Mouse (Mus musculus): Measurements from ENCODE around the gene Prdx3.

Prdx3 gene

DNA sequence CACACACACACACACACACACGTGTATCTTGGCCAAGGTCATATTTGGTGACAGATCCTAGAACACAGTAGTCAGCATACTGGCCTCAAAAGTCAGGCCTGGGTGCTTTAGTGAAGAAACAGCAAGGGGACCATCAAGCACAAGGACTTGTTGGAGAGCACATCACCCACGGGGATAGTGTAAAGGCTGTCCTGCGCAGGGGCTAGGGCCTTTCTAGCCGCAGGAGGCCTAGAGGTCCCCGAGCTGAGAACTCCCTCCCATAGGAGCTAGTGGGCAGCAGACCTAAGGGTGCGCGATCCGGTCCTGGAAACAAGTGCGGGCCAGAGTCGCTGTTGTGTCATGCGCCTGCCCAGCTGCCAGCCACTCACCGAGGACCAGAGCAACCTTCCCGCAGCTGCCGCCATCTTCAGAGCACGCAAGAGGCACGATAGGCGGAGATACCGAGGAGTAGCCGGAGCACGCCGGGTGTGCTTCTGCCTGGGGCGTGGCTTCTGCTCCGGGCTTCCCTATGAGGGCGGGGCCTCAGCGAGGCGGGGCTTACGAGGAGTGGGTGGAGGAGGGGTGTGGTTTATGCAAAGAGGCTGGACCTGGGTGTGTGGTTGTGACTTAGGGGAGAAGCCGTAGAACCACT is at the start of gene Prdx3:
Gene Prdx3, minus strand, starts transcription at position 493 of the 631 bp plus-strand sequence.
- CTCF ChIA-PET = no interaction called here

DNA sequence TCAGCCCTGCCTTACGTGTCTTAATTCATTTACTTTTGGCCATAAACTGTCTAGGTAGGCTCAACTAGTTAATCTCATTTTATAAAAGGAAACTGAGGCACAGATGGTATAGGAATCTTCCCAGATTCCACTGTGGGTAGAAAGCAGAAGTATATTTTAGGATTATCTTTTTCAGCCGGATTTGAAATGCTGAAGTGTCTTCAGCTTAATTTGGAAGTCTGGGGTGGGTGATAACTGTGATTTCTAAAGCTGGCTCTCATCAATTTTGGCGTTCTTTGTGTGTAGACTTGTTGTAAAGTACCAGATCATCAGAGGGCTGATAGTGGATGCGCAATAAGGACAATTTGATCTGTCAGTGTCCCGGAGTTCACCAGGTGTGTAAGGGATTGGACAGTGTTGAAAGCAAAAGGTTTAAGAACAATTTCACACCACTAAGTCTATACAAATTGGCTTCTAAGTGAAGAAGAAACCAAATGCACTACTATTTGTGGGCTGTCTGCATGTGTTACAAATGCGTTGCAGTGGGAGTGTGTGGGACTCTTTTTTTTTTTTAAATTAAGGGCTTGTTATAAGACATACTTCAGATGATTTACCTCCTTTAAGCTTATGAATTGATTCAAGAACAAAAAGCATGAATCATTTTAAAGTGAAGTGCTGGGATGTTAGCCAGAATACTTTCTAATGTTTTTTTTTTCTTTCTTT is 42.7 kb upstream of the Prdx3 start:
- CTCF ChIA-PET = no interaction called here

DNA sequence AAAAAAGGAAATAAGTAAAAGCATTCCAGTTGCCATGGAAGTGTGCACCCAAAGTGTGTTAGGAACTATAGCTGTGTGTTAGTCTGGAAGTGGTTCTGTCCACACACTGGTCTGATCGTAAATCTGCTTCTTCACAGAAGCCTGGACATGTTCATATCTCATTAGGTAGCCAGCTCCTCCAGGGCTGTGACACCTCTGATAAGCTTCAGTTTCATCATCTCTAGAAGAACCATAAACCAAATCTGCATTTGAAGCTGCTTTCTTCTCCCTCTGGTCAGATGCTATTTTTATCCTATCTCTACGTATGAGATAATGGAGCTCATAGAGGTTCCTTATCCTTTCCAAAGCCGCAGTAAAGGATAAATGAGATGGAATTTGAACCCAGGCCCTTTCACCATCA is 41.5 kb upstream of the Prdx3 start:
- CTCF ChIA-PET = no interaction called here

DNA sequence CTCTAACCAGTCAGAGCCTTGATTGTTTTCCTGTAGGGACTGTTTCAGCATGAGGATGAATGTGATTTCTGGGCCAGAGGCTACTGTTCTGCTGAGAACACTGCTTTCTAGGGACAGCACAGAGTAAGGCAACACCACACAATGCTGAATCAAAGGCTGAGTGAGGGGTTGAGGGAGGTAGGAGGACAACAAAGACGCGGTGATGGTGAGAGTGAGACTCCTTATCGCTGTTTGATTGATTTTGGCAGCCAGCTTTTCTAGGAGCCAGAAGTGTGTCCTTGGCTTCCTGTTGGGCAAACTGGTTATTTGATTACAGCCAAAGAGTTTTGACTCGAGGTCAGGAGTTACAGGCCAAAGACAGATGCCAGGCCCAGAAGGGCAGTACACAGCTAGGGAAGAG is 40.9 kb upstream of the Prdx3 start:
- CTCF ChIA-PET = no interaction called here

DNA sequence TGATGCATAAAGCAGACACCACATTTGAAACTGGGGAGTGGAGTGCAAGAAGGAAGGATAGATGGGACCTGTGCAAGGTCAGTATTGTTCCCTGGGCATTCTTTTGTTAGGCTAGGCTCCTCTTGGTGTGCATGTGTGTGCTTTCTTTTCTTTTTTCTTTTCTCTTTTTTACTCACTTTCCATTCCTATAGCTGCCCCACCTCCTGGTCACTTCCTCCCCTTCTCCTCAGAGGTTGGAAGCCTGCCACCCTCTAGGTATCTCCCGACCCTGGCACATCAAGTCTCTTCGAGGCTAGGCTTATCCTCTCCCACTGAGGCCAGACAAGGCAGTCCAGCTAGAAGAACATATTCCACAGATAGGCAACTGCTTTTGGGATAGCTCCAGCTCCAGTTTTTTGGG is 37.3 kb upstream of the Prdx3 start:
- CTCF ChIA-PET = no interaction called here

DNA sequence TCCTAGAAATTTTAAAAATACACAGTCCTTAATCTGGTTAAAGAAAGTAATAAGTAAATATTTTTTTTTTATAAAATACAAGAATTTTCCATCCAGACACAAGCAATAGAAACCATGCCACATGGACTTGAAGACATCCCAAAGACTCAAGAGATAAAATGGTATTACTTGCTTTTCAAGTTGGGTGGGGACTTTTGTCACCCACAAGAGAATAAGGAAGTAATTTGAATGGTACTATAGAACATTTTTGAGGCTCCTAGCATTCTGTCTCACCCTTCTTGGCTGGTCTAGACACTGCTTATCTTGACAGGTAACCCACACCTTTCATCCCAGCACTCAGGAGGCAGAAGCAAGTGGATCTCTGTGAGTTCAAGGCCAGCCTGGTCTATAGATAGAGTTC is 35.9 kb upstream of the Prdx3 start:
- CTCF ChIA-PET = no interaction called here

DNA sequence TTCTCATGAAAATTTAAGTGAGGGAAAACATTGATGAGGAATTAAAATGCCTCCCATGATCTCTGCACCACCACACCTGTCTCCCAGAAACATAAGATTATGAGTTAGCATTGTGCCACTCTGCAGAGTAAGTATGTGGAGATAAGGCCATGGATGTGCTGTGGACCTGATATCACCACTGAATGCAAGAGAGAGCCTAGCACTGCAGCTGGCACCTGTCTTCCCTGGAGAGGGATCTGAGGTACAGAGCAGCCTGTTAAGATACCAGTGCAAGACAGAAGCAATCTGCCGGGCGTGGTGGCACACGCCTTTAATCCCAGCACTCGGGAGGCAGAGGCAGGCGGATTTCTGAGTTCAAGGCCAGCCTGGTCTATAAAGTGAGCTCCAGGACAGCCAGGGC is 31.1 kb upstream of the Prdx3 start:
- CTCF ChIA-PET = no interaction called here

DNA sequence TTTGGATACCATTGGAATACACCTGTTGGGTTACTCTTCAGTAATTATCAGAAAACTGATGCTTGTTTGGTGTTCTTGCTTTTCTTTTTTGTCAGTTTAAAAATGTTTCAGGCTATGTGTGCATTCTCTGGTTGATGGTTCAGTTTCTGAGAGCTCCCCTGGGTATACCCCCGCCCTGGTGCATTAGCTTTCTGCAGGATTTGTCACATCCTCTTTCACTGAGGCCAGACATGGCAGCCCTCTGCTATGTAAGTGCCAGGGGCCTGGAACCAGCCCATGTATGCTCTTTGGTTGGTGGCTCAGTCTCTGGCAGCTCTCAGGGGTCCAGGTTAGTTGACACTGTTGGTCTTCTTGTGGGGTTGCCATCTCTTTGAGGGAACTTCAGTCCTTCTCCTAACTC is 29.6 kb upstream of the Prdx3 start:
- CTCF ChIA-PET = no interaction called here

DNA sequence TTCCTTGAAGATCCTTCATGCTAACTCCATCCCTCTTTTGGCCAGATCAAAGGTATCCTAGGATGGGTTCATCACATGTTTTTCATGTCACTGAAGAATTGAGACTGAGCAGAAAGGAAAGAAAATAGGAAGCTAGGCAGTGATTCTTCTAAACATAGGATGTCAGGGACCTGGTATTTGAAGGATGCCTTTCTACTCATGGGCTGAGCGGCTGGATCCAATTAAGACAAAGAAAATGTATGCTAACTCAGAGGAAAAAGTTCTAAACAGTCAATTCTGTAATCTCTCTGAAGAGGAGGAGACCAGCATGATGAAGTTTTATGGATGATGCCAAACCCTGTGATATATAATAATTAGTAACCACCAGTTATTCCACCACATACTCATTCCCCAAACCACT is 28.8 kb upstream of the Prdx3 start:
- CTCF ChIA-PET = no interaction called here

DNA sequence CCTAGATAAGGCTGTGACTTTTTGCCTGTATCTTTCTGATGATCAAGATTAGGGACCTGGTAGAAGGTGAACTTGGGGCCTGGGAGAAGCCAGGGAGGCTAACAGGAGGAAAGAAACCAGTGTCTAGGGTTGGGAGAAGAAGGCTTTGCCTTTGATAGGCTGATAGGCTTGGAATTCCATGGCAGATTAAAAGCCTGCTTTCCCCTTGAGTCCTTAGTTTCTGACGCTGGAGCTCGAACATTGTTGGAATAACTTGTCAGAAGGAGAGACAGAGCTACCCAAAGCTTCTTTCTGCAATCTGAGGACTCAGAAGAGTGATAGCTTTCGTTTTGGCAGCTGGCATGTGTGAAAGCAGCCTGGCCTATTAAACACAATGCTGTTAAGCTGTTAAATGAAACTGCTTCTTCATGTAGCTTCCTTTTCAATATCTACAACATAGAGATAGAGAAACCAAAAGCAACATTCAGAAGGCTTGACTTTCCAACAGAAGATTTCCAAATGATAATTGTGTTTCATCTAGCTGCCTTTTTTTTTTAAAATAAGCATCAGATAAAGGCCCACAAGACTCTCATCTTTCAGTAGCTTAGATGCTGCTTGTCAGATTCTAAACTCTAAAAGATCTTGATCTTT is 21.0 kb upstream of the Prdx3 start:
- CTCF ChIA-PET = no interaction called here

DNA sequence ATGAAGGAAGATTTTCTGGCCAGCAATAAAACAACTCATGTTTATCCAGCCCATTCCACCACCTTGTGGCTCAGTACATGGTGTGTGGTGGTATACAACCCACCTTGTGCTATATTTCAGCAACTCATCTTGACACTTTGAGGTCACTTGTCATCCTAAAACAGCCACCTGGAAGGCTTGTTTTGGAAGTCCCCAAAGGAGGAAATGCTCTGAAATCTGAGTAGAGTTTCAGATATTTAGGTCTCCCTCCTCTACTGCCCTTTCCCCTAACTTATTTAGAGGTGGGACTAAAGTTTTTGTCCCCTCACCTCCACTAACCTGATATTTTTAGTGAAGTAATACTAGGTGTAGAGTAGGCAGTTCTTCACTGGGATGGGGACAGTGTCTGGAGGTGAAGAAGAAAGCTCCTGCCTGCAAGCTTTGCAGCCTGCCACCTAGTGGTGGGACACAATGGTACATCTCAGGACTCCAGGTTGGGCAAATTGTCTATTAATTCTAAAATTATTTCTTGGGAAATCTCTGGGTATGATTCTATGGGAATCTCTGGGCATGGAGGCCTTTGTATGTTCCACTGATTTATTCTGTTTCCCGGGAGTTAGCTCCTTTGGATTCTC is 17.7 kb upstream of the Prdx3 start:
- CTCF ChIA-PET = no interaction called here

DNA sequence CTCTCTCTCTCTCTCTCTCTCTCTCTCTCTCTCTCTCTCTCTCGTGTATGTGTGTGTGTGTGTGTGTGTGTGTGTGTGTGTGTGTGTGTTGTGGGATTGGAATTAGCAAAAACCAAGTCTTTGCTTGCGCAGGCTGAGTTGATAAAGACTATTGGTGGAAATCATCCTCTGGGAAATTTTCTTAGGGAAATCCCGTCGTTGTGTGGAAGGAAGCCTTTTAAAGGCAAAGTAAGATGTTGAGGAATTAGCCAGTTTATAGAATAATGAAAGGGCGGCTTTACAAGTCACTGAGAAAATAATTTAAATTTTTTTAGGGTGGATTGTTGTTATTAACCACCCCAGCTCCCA is 16.7 kb upstream of the Prdx3 start:
- CTCF ChIA-PET = no interaction called here

DNA sequence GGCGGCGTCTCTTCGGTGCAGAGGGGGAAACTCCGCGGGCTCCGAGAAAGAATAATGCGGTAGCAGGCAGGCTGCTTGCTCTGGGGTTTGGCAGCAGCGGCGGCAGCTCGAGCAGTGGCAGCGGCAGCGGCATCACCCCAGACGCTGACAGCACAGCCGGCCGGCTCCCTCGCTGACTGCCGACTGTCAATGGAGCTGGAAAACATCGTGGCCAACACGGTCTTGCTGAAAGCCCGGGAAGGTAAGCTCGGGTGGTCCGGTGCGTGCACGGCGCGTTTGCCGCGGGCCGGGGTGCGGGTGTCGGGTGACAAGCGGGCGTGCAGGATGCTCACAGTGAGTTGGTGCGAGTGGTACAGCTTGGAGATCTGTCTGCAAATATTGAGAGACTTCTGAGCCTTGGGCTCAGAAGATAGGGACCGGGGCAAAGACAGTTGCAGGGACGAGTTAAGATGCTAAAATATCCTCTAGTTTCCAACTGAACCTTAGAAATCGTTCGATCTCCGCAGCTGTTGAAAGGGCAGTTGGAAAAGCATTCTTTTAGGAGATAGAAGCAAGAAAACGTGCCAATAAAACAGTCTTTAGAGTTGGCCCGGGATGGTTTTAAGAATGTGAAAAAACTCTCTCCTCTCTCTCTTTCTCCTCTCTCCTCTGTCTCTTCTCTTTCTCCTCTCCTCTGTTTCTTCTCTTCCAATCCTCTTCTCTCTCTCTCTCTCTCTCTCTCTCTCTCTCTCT is 16.2 kb upstream of the Prdx3 start:
- CTCF ChIA-PET = interaction anchor here (3.7 kb wide), 1 partner anchor 194 kb away, joined by 13 read pairs; no protein-coding TSS in a partner anchor

DNA sequence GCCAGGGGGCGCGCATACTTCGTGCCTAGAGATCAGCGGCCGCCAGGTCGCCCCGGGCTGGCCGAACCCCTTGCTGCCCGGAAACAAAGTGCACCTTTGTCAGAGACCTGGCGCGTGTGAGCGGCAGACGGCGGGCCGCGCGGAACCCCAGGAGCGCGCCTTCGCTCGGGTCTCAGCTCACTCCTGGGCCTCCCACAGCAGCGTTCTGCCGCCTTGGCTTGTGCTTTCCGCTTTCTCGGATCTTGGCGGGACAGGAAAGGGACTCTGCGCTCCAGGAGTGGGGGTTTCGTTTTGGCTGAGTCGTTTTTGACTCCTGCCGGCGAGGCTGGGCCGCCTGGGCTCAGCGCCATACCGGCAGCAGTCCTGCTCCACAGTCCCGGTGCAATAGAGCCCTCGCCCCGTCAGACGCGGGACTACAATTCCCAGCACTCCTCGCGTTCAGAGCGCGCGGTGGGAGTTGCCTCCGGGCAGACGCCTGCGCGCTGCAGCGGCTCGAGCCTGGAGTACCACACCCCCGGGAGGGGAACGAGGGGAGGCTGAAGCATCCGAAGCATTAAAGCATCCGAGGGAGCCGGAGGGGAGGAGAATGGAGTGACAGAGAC is 15.5 kb upstream of the Prdx3 start, which contains the start of gene Grk5:
Gene Grk5, plus strand, starts transcription at position 36 of the 602 bp plus-strand sequence.
- CTCF ChIA-PET = interaction anchor here (0.7 to 3.7 kb wide), 2 partner anchors 18 to 195 kb away, joined by 4 to 13 read pairs; no protein-coding TSS in a partner anchor

DNA sequence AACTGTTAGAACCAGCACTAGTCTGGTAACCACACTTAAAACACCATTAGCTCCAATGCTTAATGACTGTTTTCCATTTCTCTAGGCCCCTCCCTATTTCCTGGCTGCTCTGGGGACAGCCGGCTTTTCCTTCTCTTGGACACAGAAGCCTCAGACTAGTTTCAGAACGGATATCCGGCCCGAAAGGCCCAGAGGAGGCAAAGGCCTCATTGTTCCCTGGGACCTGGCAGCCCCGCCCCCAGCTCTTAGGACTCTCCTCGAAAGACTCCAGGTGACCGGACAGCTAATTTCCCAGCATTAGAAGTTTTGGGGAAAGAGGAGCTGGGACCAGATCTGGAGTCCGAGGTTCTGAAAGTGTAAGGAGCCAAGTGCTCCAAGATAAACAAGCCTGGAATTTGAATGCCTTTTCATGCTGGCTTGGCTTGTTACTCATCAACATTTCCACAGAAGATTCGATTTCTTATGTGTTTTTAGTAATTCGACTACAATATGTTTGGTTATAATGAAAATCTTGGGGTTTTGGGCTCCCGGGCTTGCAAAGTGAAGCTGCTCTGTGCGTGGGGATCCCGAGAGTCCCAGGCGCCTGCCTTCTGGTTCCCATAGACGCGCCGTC is 14.9 kb upstream of the Prdx3 start:
- CTCF ChIA-PET = interaction anchor here (0.6 to 3.7 kb wide), 4 partner anchors 17 to 196 kb away, joined by 4 to 13 read pairs (median 4); no protein-coding TSS in a partner anchor

DNA sequence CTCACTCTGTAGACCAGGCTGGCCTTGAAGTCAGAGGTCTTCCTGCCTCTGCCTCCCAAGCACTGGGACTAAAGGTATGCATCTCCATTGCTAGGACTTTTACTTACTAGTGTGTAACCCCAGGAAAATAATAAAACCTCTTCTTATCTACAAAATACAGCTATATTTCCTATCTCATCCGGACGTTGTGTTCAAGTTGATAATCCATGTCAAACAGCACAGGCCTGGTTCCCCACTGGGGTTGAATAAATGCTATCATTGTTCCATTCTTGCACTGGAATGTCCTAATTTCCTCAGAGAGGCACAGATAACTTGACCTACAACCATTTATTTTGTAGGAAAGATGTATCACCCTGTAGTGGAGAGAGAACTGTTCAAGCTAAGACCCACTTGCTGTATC is 13.3 kb upstream of the Prdx3 start:
- CTCF ChIA-PET = interaction anchor here (3.7 kb wide), 1 partner anchor 197 kb away, joined by 13 read pairs; no protein-coding TSS in a partner anchor

DNA sequence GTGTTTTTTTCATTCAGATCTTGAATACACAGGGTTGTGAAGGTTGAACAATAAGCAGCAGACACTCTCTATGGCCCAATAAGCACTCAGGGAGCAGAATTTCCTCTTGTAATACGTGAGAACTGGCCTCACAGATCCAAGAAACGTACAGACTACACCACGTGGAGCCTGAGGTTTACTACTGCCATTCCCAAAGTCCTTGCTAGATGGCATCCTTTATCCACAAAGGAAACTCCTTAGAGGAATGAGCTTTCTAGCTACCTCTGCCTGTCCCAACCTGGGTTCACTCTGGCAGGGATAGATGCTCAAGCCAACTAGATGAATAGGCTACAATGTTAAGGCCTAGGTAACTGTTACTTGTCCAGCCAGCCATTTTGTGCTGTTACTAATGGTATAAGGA is 8.8 kb upstream of the Prdx3 start:
- CTCF ChIA-PET = no interaction called here

DNA sequence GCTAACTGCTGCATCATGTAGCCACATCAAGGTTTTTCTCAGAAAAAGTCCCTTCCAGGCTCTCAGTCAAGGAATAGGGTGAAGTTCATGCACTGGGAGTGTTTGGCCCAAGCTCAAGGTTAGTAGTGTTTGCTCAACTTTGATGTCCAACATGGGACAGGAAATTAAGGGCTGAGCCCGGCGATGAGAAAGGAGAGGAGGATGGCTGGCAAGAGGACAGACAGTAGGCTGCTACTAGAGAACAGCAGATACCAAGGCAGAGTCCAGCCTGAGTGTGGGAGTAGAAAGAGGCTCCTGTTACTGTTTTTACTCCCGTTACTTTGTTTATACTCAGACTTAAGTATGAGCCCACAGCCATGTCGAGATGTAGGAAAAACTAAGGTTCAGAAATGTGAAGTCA is 855 bp downstream of the Prdx3 start:
- CTCF ChIA-PET = no interaction called here

DNA sequence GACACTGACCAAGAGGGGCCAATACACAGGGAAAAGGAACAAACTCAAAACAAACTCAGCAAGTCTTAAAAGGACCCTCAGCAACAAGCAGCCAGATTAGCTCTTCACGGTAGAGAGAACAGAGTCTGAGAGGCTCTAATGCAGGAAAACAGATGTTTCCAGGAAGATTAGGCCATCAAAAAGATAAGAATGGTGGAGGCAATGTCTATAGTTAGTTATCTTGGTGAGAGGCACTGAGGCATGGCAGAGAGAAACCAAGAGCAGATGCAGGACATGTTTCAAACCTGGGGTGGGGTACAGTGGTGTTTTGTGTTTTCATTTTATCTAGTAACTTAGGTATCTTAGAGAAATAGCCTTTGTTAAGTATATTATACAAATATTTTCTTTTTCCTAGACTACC is 2.1 kb downstream of the Prdx3 start:
- CTCF ChIA-PET = interaction anchor here (1.3 kb wide), 1 partner anchor 17 kb away, joined by 4 read pairs; no protein-coding TSS in a partner anchor

DNA sequence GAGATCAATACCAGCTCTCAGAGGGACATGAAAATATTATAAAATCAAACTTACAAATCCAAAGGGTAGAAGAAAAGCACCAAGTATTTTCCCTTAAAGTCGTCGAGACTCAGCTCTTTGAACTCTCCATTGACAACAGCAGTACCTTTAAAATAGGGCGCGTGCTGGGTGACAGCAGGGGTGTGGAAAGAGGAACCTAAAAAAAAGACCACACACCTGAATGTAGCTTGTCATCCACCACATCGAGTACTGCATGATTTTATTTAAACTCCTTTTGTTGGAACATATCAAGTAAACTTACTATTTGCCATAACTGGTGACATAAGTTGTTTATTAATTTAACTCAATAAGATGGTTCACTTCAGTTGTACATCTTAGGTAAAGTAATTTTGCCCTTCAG is 3.0 kb downstream of the Prdx3 start:
- CTCF ChIA-PET = interaction anchor here (1.3 kb wide), 1 partner anchor 18 kb away, joined by 4 read pairs; no protein-coding TSS in a partner anchor

DNA sequence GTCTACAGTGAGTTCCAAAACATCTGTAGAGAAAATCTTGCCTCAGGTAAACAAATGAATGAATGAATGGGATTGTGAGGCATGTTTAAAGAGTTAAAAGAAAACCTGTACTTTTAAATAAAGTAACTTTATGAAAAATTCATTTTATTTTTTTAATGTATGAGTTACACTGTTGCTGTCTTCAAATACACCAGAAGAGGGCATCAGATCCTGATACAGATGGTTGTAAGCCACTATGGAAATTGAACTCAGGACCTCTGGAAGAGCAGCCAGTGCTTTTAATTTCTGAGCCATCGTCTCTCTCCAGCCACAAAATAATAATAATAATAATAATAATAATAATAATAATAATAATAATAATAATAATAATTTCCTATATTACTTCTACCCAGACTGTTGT is 3.9 kb downstream of the Prdx3 start:
- CTCF ChIA-PET = interaction anchor here (0.7 kb wide), 1 partner anchor 77 kb away, joined by 3 read pairs; no protein-coding TSS in a partner anchor
